Mouse (Mus musculus) kidney, adult 11 months (tissue): ENCODE results near the gene Shb.

Experiments used
- DNase-seq: peaks from one replicate; pipeline ENCODE4 v3.0.0; 2022

Shb gene

DNA sequence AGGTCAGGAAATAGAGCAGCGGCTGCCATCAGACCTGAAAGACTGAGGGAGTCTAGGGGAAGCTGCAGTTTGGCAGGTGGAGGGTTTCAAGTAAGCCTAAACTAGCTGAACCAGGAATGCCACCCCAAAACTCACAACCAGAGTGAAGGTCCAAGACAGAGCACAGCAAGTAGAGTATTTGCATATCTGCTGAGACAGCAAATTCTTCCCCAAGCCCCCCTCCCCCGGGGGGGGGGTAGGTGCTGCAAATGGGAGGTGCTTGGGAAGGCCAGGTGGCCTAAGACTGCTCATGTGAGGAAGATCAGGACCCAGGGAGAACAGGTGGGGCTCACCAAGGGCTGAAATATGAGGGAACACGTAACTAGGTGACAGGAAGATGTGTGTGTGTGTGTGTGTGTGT lies 51.7 kb downstream of the Shb start:
- DNase-seq, result no peak

DNA sequence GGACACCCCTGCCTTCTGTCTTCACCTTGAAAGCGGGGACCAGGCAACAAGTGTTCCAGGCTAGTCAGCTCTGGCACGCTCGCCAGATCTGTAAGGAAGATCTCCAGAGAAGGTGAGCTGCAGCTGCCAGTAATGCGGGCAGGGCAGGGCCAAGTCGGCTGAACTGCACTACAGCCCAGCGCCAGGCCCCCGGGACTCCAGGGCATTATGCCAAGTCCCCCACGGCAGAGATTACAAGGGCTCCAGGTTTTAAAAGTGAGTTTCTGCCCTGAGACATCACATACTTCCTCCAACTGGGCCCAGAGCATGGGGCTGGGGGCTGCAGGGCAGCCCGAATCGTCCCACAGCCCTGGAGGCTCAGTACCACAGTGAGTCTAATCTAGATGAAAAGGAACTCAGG lies 52.8 kb downstream of the Shb start:
- DNase-seq, result no peak

DNA sequence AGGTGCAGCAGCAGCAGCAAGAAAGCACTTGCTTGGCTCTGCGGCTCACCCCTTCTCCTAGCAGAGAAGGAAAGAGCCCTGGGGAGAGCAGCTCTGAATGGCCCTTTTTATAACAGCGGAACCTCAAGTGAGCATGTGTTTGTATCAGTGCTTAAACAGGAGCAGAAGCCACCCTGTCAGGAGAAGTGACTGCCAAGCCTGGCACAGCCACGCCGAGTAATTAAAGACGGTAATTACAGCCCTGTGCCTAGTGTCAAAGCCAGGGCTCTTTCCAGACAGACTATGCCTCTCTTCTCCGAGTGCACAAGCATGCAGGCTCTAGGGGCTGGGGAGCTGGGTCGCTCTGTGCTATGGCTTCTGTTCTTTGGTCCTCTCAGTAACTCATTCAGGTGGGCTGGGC lies 54.1 kb downstream of the Shb start:
- DNase-seq, result no peak

DNA sequence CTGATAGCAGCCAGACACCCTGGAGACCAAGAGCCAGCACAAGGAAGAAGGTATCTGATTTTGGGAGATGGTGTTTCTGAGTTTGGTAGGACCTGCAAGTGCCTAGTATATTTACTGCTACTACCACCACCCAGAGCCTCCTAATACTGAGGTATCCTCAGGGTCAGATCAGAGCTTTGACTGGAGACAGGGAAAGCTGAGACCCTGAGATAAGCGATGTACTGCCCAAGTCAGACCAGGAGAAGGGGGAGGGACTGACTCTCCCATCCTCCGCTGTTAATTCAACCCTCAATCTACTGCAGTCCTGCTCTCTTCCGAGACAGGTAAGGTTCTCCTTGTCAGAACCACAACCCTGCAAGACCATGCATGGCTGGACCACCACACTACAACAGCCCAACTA lies 55.2 kb downstream of the Shb start:
- no peak for DNase-seq

GRCm38 (mm10) chr4:45474832-45475231 lies 57.4 kb downstream of the Shb start:
- no peak for DNase-seq

DNA sequence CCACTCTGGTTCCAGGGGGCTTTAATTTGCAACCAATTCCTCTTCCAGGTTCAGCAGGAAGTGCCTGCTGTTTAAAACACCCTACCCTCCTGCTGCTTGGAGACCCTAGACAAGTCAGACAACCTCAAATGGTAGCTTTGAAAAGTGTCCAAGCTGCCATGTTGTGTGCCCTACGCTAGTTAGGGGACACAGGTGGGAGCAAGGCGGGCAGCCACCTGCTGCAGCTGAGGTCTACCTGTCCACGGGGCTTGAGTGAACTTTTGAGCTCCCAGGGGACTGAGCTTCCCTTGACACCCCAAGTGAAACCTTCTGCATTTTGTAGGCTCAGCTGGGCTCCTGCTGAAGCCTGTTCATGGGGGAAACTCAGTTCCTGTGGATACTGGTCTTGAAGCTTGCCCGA lies 58.1 kb downstream of the Shb start:
- no peak for DNase-seq

GRCm38 (mm10) chr4:45473129-45473528 lies 59.1 kb downstream of the Shb start:
- DNase-seq, result peak; percentile 78

DNA sequence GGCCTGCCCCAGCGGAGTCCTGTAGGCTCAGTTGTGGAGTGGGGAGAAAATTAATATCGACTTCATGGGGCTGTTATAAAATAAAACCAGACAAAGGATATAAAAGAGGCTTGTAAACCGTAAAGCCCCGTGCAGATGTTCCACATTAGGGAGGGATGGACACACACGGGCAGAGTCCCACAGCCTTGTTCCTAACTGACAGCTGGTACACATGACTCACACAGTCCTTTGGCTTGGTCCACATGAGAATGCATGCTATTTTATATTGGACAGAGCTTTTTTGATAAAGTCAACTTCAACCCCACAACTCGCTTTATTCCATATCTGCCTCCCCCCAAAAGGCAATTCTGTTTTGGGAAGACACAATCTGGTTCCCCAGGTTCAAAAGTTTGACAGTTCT lies 59.6 kb downstream of the Shb start:
- no peak for DNase-seq

DNA sequence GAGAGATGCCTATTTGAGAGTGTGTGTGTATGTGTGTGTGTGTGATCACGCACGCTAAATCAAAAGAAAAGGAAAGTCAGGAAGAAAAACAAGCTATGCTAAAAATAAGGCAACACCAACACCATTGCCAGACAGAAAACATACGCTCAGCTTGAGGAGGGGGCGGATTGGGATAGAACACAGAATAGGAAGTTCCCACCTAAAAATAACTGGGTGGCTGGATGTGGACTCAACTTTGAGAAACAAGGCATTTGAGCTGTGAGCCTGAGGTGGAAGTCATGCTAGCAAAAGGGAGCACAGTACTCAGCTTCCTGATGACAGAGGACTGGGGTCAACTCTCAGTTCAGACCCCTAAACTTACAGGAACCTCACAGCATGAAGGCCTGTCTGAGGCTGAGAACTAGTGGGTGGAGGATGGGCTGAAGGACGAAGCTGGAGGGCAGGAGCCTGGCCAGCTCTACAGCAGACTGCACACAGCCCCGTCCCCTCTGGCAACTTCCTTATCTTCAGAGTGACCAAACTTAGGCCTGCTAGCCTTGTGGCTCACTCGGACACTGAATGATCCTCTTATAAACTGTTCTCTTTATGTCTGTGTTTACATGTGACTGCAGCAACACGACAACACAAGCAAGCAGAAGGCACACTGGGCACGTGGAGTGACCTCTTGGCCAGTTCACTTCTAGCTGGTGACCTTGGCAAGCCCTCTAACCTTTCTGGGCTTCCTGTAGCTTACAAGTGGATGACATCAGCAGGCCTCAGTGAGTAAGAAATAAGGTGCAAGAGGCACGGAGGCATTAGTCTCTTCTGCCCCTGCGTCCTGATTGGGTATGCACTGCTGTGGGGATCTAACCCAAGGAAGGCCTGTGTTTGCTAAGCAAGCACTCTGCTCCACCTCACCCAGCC lies 60.4 kb downstream of the Shb start:
- peak; percentile 66 for DNase-seq

DNA sequence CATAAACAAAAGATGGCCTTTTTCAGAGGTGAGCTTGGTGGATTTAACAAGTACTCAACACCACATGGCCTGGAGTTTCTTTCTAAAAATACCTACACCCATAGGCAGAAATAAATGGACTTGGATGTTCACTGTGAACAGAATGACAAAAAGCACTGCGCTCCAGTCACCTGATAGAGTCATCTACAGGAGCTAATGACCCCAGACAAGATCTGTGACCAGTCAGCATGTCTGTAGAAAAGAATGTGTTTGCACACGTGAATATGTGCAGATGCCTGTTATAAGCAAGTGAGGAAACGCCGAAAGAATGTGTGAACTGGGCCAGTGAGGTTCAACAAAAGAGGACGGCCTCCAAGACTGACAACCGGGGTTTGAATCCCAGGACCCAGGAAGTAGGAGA lies 63.2 kb downstream of the Shb start:
- no peak for DNase-seq

GRCm38 (mm10) chr4:45468507-45468906 lies 63.8 kb downstream of the Shb start:
- DNase-seq, result peak; percentile 49

DNA sequence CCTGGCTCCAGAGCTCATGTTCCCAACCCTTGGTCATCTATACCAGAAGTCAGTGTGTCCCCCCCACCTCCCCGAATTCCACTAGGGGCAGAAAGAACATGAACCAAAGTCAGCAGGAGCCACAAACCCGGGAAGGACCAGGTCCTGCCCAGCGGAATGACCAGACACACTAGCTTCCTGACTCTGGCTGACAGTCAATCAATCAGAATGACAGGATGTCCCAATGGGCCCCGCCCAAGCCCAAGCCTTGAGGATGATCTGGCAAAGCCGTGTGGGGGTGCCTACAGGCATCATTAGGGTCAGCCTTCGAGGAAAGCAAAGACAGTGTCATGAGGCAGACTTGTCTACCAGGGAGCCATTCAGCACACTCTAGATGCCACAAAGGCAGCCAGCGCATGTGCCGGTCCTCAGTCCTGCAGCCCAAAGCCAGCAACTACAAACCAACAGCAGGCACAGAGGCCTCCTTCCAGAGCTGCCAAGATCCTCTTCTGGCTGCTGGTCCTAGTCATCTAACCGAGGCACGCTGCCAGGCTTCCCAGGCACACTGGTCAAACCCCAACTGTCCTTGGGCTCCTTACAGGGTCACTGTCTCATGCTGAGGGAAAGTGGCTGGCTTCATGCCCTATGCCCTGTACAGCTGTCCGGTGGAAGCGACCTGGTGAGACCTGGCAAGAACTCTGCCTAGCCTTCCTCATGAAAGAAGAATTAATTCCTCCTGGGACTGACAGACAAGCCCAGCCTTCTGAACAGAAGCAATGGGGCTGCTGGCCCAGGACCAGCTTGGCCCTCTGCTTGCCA lies 65.0 kb downstream of the Shb start:
- DNase-seq, result peak; percentile 95

- DNase-seq, result no peak
Observed at GRCm38 (mm10) chr4:45464941-45465340, 67.3 kb downstream of the Shb start.

GRCm38 (mm10) chr4:45464528-45464927 lies 67.7 kb downstream of the Shb start:
- DNase-seq, result no peak

DNA sequence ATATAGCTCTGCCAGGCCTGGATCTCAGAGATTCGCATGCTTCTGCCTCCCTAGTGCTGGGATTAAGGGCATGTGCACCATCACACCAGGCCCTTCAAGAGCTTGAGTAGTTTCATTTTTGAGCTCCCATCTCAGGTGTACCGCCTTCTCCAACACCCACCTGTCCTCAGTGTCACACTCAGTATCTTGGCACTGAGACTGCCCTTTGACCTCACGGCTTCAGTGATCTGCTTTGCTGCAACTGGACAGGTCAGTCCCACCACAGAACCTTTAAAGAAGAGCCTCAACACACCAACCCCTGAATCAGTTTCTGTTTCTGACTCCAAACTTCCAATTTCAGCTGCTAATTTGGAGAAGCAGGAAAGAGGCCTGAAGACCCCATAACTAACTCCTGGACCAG lies 68.1 kb downstream of the Shb start:
- no peak for DNase-seq

GRCm38 (mm10) chr4:45462628-45463027 lies 69.6 kb downstream of the Shb start:
- no peak for DNase-seq

DNA sequence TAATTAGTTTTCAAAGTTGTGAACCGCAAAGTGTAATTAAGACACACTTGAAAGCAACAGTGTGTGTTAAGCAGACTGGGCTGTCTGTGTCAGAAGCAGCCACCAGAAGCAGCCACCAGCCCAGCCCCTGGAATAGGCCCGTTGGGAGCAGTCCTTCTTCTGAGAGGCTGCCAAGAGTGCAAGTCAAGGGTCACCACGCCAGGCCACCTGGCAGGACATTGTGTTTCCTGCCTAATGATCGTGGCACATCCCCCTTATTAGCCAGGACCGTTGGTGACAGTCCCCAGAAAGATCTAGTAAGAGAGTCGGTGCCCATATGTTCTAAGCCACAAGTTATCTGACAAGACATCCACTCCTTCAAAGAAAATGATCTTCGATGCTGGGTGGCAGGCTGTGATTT lies 70.6 kb downstream of the Shb start:
- peak; percentile 81 for DNase-seq

- DNase-seq, result peak; percentile 70
Observed at GRCm38 (mm10) chr4:45459375-45459774, 72.9 kb downstream of the Shb start.

DNA sequence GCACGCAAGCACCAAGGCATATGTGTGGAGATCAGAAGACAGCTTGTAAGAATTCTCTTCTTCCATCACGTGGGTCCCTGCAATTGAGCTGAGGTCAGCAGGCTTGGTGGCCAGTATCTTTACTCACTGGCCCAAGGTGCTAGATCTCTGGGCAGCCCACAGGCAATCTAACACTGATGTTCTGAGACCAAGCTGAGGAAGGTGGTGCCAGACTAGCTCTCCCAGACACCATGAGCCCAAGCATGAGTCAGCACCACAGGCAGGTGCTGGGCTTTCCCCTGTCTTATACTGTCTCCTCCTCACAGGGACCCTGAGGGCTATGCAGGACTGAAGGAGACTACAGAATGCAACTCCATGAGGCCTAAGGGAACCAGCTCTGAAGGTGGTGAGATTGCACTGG lies 74.7 kb downstream of the Shb start:
- DNase-seq, result no peak

DNA sequence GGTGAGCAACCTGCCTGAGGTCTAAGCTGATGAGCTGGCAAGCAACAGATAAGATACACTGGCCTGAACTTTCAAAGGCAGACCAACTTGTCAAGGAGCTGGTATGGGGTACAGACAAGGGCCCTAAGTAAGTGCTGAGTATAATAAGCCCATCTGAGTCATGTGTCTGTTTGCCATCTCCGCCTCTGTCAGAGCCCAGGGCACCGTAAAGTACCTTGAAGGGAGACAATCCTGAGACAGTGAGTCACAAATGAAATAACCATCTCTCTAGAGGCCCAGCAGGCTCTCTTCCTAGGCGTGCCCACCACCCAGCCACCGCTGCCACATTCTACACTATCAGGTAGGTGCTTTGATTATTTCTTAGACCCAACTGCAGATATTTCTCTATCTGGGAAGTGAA lies 77.3 kb downstream of the Shb start:
- no peak for DNase-seq

DNA sequence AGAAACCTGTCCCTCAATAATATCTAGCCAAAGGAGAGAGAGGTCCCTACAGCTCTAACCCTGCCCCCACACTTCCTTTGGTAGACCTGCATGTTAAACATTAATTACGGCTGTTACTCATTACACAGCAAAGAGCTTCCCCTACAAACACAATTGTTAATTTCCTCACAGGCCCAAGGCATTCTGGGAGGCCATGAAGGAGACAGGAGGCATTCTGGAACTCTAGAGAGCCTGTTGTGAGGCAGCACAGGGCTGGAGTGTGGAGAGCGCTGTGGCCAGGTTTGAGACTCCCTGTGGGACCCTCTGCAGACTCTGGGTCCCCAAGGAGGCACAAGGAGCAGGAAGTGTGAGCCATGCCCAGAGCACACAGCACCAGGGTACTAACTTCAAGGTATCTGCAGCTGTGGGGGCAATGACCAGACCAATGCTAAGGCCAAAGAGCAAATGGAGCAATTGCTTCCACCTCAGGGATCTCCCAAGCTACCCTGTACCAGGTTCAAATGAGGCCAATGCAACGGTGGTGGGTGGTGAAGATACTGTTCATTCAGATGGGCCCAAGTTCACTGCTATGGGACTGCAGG lies 78.9 kb downstream of the Shb start:
- peak; percentile 91 for DNase-seq

- peak; percentile 92 for DNase-seq
Observed at GRCm38 (mm10) chr4:45452569-45453111, 79.6 kb downstream of the Shb start.

DNA sequence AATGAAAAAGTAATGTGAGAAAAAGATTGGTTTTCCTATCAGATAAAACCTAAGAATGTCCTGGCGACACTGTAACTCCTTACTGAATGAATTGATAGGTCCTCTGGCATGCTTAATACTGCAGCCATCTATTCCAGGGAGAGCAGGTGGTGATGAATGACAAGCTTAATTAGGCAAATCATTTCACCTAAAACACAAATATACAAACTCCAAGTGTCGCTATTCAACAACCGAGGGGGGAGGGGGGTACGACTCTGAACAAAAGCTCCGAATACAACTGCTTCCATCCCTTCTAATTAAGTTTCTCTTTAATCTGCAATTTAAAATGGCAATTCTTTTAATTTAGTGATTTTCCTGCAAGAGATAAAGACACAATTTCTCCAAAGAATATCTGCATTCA lies 83.3 kb downstream of the Shb start:
- DNase-seq, result no peak

DNA sequence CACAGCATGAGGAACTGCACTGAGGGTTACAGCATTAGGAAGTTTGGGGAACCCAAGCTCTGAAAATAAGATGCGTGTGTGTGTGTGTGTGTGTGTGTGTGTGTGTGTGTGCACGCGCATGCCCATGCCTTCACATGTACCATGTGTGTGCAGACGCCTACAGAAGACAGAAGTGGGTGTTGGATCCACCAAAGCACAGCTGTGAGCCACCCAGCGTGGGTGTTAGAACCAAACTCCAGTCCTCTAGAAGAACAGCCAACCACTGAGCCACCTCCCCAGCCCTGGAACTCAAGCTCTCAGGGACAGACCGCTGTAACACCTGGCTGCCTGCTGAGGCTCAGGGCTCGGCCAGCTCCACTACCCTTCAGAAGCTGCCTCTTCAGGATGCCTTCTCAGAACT lies 83.8 kb downstream of the Shb start:
- DNase-seq, result no peak
